Mouse (Mus musculus): ENCODE results near the gene B4galt4. TPM values are rescaled to one million over a fixed set of nuclear protein-coding genes. Genes with fewer than 3 reads are reported as not detected.
"Not testable (repeated sequence)": the region's sequence is repeated elsewhere in the genome, so short reads cannot be mapped to it uniquely, and the experiment has no call there.

Gene B4galt4
- total and polyA plus RNA-seq, 3 experiments, result not detected

DNA sequence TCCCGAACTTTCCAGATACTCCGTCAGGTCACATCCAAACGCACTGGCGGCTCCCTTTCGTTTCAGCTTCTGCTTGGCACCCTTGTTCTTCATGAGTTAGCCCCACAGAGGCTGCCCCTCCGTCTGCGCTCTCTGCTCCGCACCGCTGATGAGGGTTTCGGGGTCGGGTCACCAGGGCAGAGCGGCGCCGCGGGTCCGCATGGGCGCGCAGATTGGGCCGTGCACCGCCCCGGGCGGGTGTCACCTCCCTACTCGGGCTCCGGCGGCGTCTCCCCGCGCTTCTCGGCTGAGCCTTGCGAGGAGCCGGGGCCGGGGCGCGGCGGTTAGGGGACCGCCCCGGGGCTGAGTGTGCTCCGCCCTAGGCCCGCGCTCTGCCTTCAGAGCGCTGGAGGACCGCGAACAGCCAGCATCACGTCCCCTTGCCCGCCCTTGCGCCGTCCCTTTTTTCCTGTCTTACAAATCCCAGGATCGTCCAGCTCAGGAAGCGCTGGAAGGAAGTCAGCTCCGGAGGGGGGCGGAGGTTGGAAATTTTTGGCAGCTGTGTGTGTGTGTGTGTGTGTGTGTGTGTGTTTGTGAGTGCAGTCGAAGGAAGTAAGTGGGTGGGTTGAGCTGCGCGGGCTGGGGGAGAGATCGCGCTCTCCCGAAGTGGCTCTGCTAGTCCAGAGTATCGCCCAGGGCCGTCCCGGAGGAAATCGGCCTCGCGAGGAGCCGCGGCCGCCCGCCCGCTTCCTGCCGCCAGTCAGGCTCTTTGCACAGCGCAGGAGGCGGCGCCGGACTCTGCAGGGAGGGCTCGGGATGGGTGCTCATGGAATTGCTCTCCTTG is 29.3 kb upstream of the B4galt4 start, which contains the start of gene Arhgap31:
Gene Arhgap31 (minus strand): TSS at position 694 of the 823 bp plus-strand sequence.
- peak within 1 kb of the TSS; percentile 83 for H3K4me2 ChIP-seq (ENCODE audit: insufficient read depth, low read depth, poor library complexity, severe bottlenecking)
- DNase-seq (ENCODE audit: extremely low read depth), result peak; percentile 37
- H3K9ac ChIP-seq (ENCODE audit: insufficient read depth, low read depth), result peak within 1 kb of the TSS; percentile 46
- in situ Hi-C loops (cut with MboI; ENCODE audit: low pct_ligation_motif_present, low pct_unique_long_range_greater_than_20kb, low sequenced_read_pairs) (loop anchor here (25.0 kb wide), 1 partner anchor 375 kb away; the partner anchor contains the start of genes Cox17, Gm21987 and Maats1), dilution Hi-C loops (cut with MboI; ENCODE audit: extremely low pct_ligation_motif_present, extremely low pct_unique_long_range_greater_than_20kb, low sequenced_read_pairs) (no loop called here)
- peaks cover 9% of the 10 kb centered on the region for H3K9me3 ChIP-seq (replicated peaks; ENCODE audit: low read length)
- no peaks in the 10 kb centered on the region for H3K79me2 ChIP-seq (replicated peaks; ENCODE audit: control insufficient read depth, extremely low read depth, insufficient read depth, poor library complexity, severe bottlenecking)
- H3K4me1 ChIP-seq (ENCODE audit: control insufficient read depth in 1 of 2, insufficient read depth in 2 of 2), result peaks cover 19 to 49% of the 10 kb centered on the region in 2 experiments
- peak within 1 kb of the TSS; percentile 20 to 64 (median 49) for H3K4me3 ChIP-seq (replicated peaks in 1 of 3; ENCODE audit: low read depth in 2 of 3, low read length in 2 of 3, poor library complexity in 1 of 3)
- H3K27ac ChIP-seq (ENCODE audit: insufficient read depth, low read depth), result no peak within 1 kb of the TSS
- H3K36me3 ChIP-seq (replicated peaks in 1 of 2; ENCODE audit: control insufficient read depth in 1 of 2, insufficient read depth in 1 of 2, low read length in 1 of 2), result no peaks in the 10 kb centered on the region
- no peak for TF ChIP-seq MYC (IDR thresholded peaks at IDR 0.05; ENCODE audit: low read depth, low read length)
- 0 out of 2 replicates have a peak, but pooled peaks have one; percentile 21 for TF ChIP-seq IRF4 (IDR thresholded peaks at IDR 0.05; ENCODE audit: low read depth, low read length)
- TF ChIP-seq MXI1 (IDR thresholded peaks at IDR 0.05; ENCODE audit: low read depth, low read length), result peak; percentile 26; the same call in 1 of the 2 replicates
- TF ChIP-seq CHD2 (IDR thresholded peaks at IDR 0.05; ENCODE audit: low read length), result no peak
- 0 out of 2 replicates have a peak, but pooled peaks have one; percentile 20 for TF ChIP-seq BHLHE40 (IDR thresholded peaks at IDR 0.05; ENCODE audit: low read depth, low read length)
- TF ChIP-seq UBTF (IDR thresholded peaks at IDR 0.05; ENCODE audit: low read depth, low read length), result peak; percentile 99
- no peak for TF ChIP-seq USF2 (conservative IDR thresholded peaks at IDR 0.05; ENCODE audit: low read depth, low read length)
- TF ChIP-seq ZC3H11A (IDR thresholded peaks at IDR 0.05; ENCODE audit: low read depth, low read length), result no peak
- peak; percentile 29; the same call in 1 of the 2 replicates for TF ChIP-seq SIN3A (IDR thresholded peaks at IDR 0.05; ENCODE audit: low read length)
- H3K27me3 ChIP-seq (replicated peaks), result peaks cover 23% of the 10 kb centered on the region

DNA sequence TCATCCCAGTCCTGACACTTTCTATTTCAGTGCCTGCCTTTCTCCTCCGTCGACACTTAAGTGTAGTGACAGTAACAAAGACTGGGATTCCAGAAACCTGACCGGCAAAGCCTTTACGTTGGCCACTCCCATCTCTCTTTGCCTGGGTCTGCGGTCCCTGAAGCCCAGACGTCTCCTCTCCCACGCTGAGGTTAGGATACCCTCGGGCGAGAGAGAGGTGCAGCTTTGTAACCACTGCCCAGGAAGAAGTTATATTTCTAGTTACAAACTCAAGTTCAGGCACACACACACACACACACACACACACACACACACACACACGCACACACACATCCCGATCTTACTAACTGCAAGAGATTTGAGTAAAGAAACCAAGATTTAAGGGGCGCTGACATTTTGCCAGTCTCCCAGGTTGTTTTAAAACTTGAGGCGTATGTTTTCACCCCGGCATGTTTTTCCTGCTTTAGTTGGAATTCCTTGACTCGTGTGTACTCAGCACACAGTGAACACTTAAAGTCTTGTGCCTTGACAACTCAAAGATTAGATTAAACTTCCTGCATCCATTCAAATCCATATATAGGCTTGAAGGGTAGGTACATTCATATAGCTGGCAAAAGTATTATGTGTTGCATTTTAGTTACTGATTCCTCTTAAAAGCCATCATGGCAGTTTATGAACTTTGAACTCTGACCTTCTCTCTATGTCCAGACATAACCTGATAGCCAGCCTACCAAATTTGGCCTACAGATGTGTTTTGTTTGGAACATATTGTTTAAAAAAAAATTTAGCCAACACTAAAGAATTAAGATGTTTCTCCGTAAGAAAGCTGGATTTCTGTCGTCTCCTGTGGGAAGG is 28.4 kb upstream of the B4galt4 start:
- no peak for DNase-seq (ENCODE audit: extremely low read depth)
- H3K36me3 ChIP-seq (replicated peaks in 1 of 2; ENCODE audit: control insufficient read depth in 1 of 2, insufficient read depth in 1 of 2, low read length in 1 of 2), result no peaks in the 10 kb centered on the region
- peaks cover 13 to 40% of the 10 kb centered on the region in 2 experiments; a peak in 3 of 4 replicates for H3K4me1 ChIP-seq (ENCODE audit: control insufficient read depth in 1 of 2, insufficient read depth in 2 of 2)
- H3K9ac ChIP-seq (ENCODE audit: insufficient read depth, low read depth), result no peak overlapping the region
- peaks cover 23% of the 10 kb centered on the region for H3K27me3 ChIP-seq (replicated peaks)
- peaks cover 9% of the 10 kb centered on the region for H3K9me3 ChIP-seq (replicated peaks; ENCODE audit: low read length)
- peak overlapping the region in 2 of 3 experiments; percentile 49 to 64 for H3K4me3 ChIP-seq (replicated peaks in 1 of 3; ENCODE audit: low read depth in 2 of 3, low read length in 2 of 3, poor library complexity in 1 of 3)
- in situ Hi-C loops (cut with MboI; ENCODE audit: low pct_ligation_motif_present, low pct_unique_long_range_greater_than_20kb, low sequenced_read_pairs) (loop anchor here (25.0 kb wide), 1 partner anchor 376 kb away; the partner anchor contains the start of genes Cox17, Gm21987 and Maats1), dilution Hi-C loops (cut with MboI; ENCODE audit: extremely low pct_ligation_motif_present, extremely low pct_unique_long_range_greater_than_20kb, low sequenced_read_pairs) (no loop called here)
- H3K4me2 ChIP-seq (ENCODE audit: insufficient read depth, low read depth, poor library complexity, severe bottlenecking), result peak overlapping the region; percentile 83
- H3K27ac ChIP-seq (ENCODE audit: insufficient read depth, low read depth), result no peak overlapping the region
- TF ChIP-seq ETS1 (conservative IDR thresholded peaks at IDR 0.05; ENCODE audit: low read depth, low read length) (no peak), RAD21 (IDR thresholded peaks at IDR 0.05; ENCODE audit: low read depth, low read length) (no peak), MYC (IDR thresholded peaks at IDR 0.05; ENCODE audit: low read depth, low read length) (no peak), POLR2AphosphoS2 (IDR thresholded peaks at IDR 0.05; ENCODE audit: low read depth, low read length) (no peak), KAT2A (IDR thresholded peaks at IDR 0.05; ENCODE audit: insufficient replicate concordance, low read length) (no peak), JUN (IDR thresholded peaks at IDR 0.05; ENCODE audit: insufficient read depth, low read depth, low read length) (no peak), TBP (conservative IDR thresholded peaks at IDR 0.05; ENCODE audit: low read depth, low read length) (no peak), EP300 (IDR thresholded peaks at IDR 0.05; ENCODE audit: low read length) (no peak), TCF12 (IDR thresholded peaks at IDR 0.05; ENCODE audit: low read depth, low read length) (no peak), ELF1 (IDR thresholded peaks at IDR 0.05; ENCODE audit: low read depth, low read length) (no peak), MAX (IDR thresholded peaks at IDR 0.05; ENCODE audit: low read length) (no peak), NELFE (IDR thresholded peaks at IDR 0.05; ENCODE audit: low read depth, low read length) (no peak)
- no peaks in the 10 kb centered on the region for H3K79me2 ChIP-seq (replicated peaks; ENCODE audit: control insufficient read depth, extremely low read depth, insufficient read depth, poor library complexity, severe bottlenecking)

GRCm38 (mm10) chr16:38714259-38714526 is 27.9 kb upstream of the B4galt4 start:
- H3K9me3 ChIP-seq (replicated peaks; ENCODE audit: low read length); H3K27ac ChIP-seq (ENCODE audit: insufficient read depth, low read depth); dilution Hi-C loops (cut with MboI; ENCODE audit: extremely low pct_ligation_motif_present, extremely low pct_unique_long_range_greater_than_20kb, low sequenced_read_pairs); H3K36me3 ChIP-seq (replicated peaks in 1 of 2; ENCODE audit: control insufficient read depth in 1 of 2, insufficient read depth in 1 of 2, low read length in 1 of 2); H3K4me2 ChIP-seq (ENCODE audit: insufficient read depth, low read depth, poor library complexity, severe bottlenecking); H3K9ac ChIP-seq (ENCODE audit: insufficient read depth, low read depth); H3K4me3 ChIP-seq (replicated peaks in 1 of 3; ENCODE audit: low read depth in 2 of 3, low read length in 2 of 3, poor library complexity in 1 of 3); H3K79me2 ChIP-seq (replicated peaks; ENCODE audit: control insufficient read depth, extremely low read depth, insufficient read depth, poor library complexity, severe bottlenecking); DNase-seq (ENCODE audit: extremely low read depth): not testable (repeated sequence)
- Histone ChIP-seq H3K4me1 (ENCODE audit: control insufficient read depth in 1 of 2, insufficient read depth in 2 of 2) (peaks cover 8 to 35% of the 10 kb centered on the region in 2 experiments; a peak in 3 of 4 replicates), H3K27me3 (replicated peaks) (peaks cover 23% of the 10 kb centered on the region)
- in situ Hi-C loops (cut with MboI; ENCODE audit: low pct_ligation_motif_present, low pct_unique_long_range_greater_than_20kb, low sequenced_read_pairs), result loop anchor here (25.0 kb wide), 1 partner anchor 377 kb away; the partner anchor contains the start of genes Cox17, Gm21987 and Maats1

Data from CH12.LX (cell line).